Comparison of ENCODE assay signal across 8 mouse cellular contexts in genomic region chr19:31763951-31764800, GRCm38 (mm10). TPM values are rescaled to one million over a fixed set of nuclear protein-coding genes. Genes with fewer than 3 reads are reported as not detected.
A peak's percentile ranks its signal among the peaks of the same experiment; 100 is the strongest.
DNase-seq lines count a peak whose midpoint lies in the region; ATAC-seq and TF ChIP-seq lines count a peak whose summit lies in the region.

No protein-coding gene starts in this region.

- DNase-seq in Muller cell, postnatal 12 days (ENCODE audit: inconsistent ontology term): peak; percentile 68
- DNase-seq in kidney, postnatal 10 days: peak; percentile 78
- DNase-seq in lung, postnatal 36 days: peak; percentile 65
- DNase-seq in cerebellum, adult 11 months: no peak

- TF ChIP-seq CTCF in C2C12 (IDR thresholded peaks at IDR 0.05; ENCODE audit: control insufficient read depth, insufficient read depth, insufficient read length): peak; percentile 6
- no peak for TF ChIP-seq CTCF in embryonic fibroblast, embryonic 13.5 days (IDR thresholded peaks at IDR 0.05; ENCODE audit: borderline replicate concordance, insufficient read depth, low read length)

- H3K27me3 ChIP-seq in C2C12 (ENCODE audit: control insufficient read depth, insufficient read depth, insufficient read length): no peaks in the 10 kb centered on the region
- no peaks in the 10 kb centered on the region for H3K27me3 ChIP-seq in heart, embryonic 16.5 days (ENCODE audit: control insufficient read depth, insufficient read depth, low read length)
- H3K27me3 ChIP-seq in stomach, embryonic 14.5 days (ENCODE audit: control insufficient read depth, insufficient read depth, low read length): no peaks in the 10 kb centered on the region

- H3K79me2 ChIP-seq in C2C12 (ENCODE audit: control insufficient read depth, insufficient read depth): no peaks in the 10 kb centered on the region

- H3K9ac ChIP-seq in heart, embryonic 16.5 days (ENCODE audit: low read length): peak overlapping the region; percentile 83
- H3K9ac ChIP-seq in stomach, embryonic 14.5 days (replicated peaks; ENCODE audit: low read depth, low read length): peak overlapping the region; percentile 38; the same call in 1 of the 2 replicates

- under 1% methylated on average over 56 of the region's 56 CpGs for WGBS in heart, embryonic 16.5 days
- under 1% methylated on average over 56 of the region's 56 CpGs for WGBS in stomach, embryonic 14.5 days

- H3K4me2 ChIP-seq in heart, embryonic 16.5 days (ENCODE audit: low read depth, low read length): peak overlapping the region; percentile 71
- H3K4me2 ChIP-seq in stomach, embryonic 14.5 days (replicated peaks; ENCODE audit: low read depth, low read length): peak overlapping the region; percentile 97

- H3K79me3 ChIP-seq in C2C12 (ENCODE audit: low read depth): no peaks in the 10 kb centered on the region

- ATAC-seq in heart, embryonic 16.5 days (replicated peaks; ENCODE audit: extremely low read depth, insufficient read depth, low FRiP score): peak; percentile 70; the same call in 1 of the 2 replicates
- peak; percentile 53 for ATAC-seq in stomach, embryonic 14.5 days (ENCODE audit: insufficient number of reproducible peaks, insufficient read depth, low FRiP score, low read depth)

- peak overlapping the region; percentile 64 for H3K27ac ChIP-seq in embryonic fibroblast, embryonic 13.5 days (ENCODE audit: insufficient read depth, low read length)
- peak overlapping the region; percentile 94 for H3K27ac ChIP-seq in heart, embryonic 16.5 days (ENCODE audit: low read length)
- peak overlapping the region; percentile 69 for H3K27ac ChIP-seq in stomach, embryonic 14.5 days (ENCODE audit: low read length)

- peak overlapping the region; percentile 74 for H3ac ChIP-seq in C2C12 (ENCODE audit: control insufficient read depth, insufficient read length, low read depth)

- 0 out of 2 replicates have a peak, but pooled peaks have one; percentile 27 for TF ChIP-seq POLR2A in embryonic fibroblast, embryonic 13.5 days (IDR thresholded peaks at IDR 0.05; ENCODE audit: low read depth, low read length)

- H3K4me1 ChIP-seq in embryonic fibroblast, embryonic 13.5 days (ENCODE audit: control insufficient read depth, insufficient read depth, low read length): no peaks in the 10 kb centered on the region; the same call in 1 of the 2 replicates
- H3K4me1 ChIP-seq in heart, embryonic 16.5 days (ENCODE audit: control insufficient read depth, insufficient read depth, low read length): peaks cover 6% of the 10 kb centered on the region; the same call in 1 of the 2 replicates
- H3K4me1 ChIP-seq in stomach, embryonic 14.5 days (ENCODE audit: control insufficient read depth, insufficient read depth, low read length): peaks cover 12% of the 10 kb centered on the region

- H3K9me3 ChIP-seq in heart, embryonic 16.5 days (replicated peaks; ENCODE audit: control insufficient read depth, low read length): no peaks in the 10 kb centered on the region
- no peaks in the 10 kb centered on the region for H3K9me3 ChIP-seq in stomach, embryonic 14.5 days (ENCODE audit: control insufficient read depth, low read depth, low read length)

- H3K36me3 ChIP-seq in C2C12 (ENCODE audit: control insufficient read depth, insufficient read depth): no peaks in the 10 kb centered on the region
- no peaks in the 10 kb centered on the region for H3K36me3 ChIP-seq in heart, embryonic 16.5 days (ENCODE audit: control insufficient read depth, insufficient read depth)
- no peaks in the 10 kb centered on the region for H3K36me3 ChIP-seq in stomach, embryonic 14.5 days (ENCODE audit: control insufficient read depth, insufficient read depth, low read length)

- peak overlapping the region; percentile 23 for H3K4me3 ChIP-seq in C2C12 (ENCODE audit: insufficient read depth, poor library complexity, severe bottlenecking)
- peak overlapping the region; percentile 64 for H3K4me3 ChIP-seq in embryonic fibroblast, embryonic 13.5 days (ENCODE audit: insufficient read depth, low read length)
- H3K4me3 ChIP-seq in heart, embryonic 16.5 days (ENCODE audit: low read length): peak overlapping the region; percentile 85
- peak overlapping the region; percentile 58 for H3K4me3 ChIP-seq in stomach, embryonic 14.5 days (ENCODE audit: low read depth, low read length)

TF ChIP-seq in C2C12, 6 proteins besides CTCF, POLR2A, EP300 and RAD21:
- TF ChIP-seq MYOD1 (IDR thresholded peaks at IDR 0.05; ENCODE audit: control insufficient read depth, insufficient read length, low read depth) (no peak), USF1 (IDR thresholded peaks at IDR 0.05; ENCODE audit: low read depth) (peak; percentile 65)

RNA-seq across cellular contexts. Expression of gene Prkg1, which starts 0.7 kb away (rescaled TPM):
- polyA plus RNA-seq in C2C12 (2012; fragmentation: generic; extraction: Trizol): 0.47 TPM
- polyA plus RNA-seq in embryonic fibroblast, embryonic 13.5 days (2011; ENCODE audit: insufficient read length, low read depth, missing spikeins): 23.3 and 25.7 TPM in 2 replicates
- 6.5 and 6.8 TPM in 2 replicates for polyA plus RNA-seq in heart, embryonic 16.5 days (2015; fragmentation: Nextera tagmentation; extraction: Ambion mirVana)
- polyA plus RNA-seq in stomach, embryonic 14.5 days (2014; fragmentation: Nextera tagmentation; extraction: Ambion mirVana): 19.8 and 21.1 TPM in 2 replicates

Comparison
In these comparisons a context has a peak if more than half of its experiments do, and no peak if none do; other contexts are left out.
1. H3K4me3 ChIP-seq: peak in every context shown above with its lines; median percentile 85 in heart, embryonic 16.5 days; 64 in embryonic fibroblast, embryonic 13.5 days; 58 in stomach, embryonic 14.5 days; 23 in C2C12.